Mouse (Mus musculus) neural tube, embryonic 15.5 days (tissue): ENCODE measurements around the gene Taf8. TPM values are rescaled to one million over a fixed set of nuclear protein-coding genes. Genes with fewer than 3 reads are reported as not detected.

Source experiments
- ATAC-seq: fragments of 200-750 bp; cut with Nextera tagmentation; 2 replicates; pipeline ENCODE4 v1.8.0; 2017; ENCODE audit warnings: mild to moderate bottlenecking, moderate TSS enrichment, moderate library complexity; ENCODE audit not compliant: low FRiP score
- H3K27ac ChIP-seq: fragments of 300-500 bp; sonication (generic); replicated peaks from 2 replicates; pipeline ENCODE4 v1.5.1; 2015; ENCODE audit warnings: mild to moderate bottlenecking, inconsistent platforms
- H3K27me3 ChIP-seq: fragments of 300-500 bp; sonication (generic); replicated peaks from 2 replicates; pipeline ENCODE4 v1.6.1; 2015; ENCODE audit warnings: inconsistent platforms
- H3K36me3 ChIP-seq: fragments of 300-500 bp; sonication (generic); 2 replicates; pipeline ENCODE4 v1.6.1; 2015; ENCODE audit warnings: inconsistent platforms
- H3K4me1 ChIP-seq: fragments of 300-500 bp; sonication (generic); 2 replicates; pipeline ENCODE4 v1.6.1; 2015; ENCODE audit warnings: inconsistent platforms
- H3K4me2 ChIP-seq: fragments of 300-500 bp; sonication (generic); 2 replicates; pipeline ENCODE4 v1.6.1; 2015; ENCODE audit warnings: inconsistent platforms, mild to moderate bottlenecking, moderate library complexity
- H3K4me3 ChIP-seq: fragments of 300-500 bp; sonication (generic); replicated peaks from 2 replicates; pipeline ENCODE4 v1.5.1; 2015; ENCODE audit warnings: mild to moderate bottlenecking, inconsistent platforms
- H3K9ac ChIP-seq: fragments of 300-500 bp; sonication (generic); replicated peaks from 2 replicates; pipeline ENCODE4 v1.6.1; 2015; ENCODE audit warnings: mild to moderate bottlenecking, inconsistent platforms
- H3K9me3 ChIP-seq: fragments of 300-500 bp; sonication (generic); replicated peaks from 2 replicates; pipeline ENCODE4 v1.6.1; 2016; ENCODE audit warnings: inconsistent platforms
- whole genome bisulfite sequencing: fragments of 180-500 bp; shearing (Covaris S2); methylation state at CpG from one replicate; pipeline ENCODE4 v1.1.7; 2015; ENCODE audit warnings: mixed read lengths; 5-methylcytosine and 5-hydroxymethylcytosine counted together
- polyA plus RNA-seq: library from polyadenylated mRNA; unstranded; fragments of >200 nt; fragmentation: Nextera tagmentation; extraction: Ambion mirVana; gene quantifications from 2 replicates; pipeline ENCODE4 v1.2.1, GENCODE M21; 2015

Gene Taf8
- polyA plus RNA-seq, 1 experiment from 2014 or later: 19.5 TPM

DNA sequence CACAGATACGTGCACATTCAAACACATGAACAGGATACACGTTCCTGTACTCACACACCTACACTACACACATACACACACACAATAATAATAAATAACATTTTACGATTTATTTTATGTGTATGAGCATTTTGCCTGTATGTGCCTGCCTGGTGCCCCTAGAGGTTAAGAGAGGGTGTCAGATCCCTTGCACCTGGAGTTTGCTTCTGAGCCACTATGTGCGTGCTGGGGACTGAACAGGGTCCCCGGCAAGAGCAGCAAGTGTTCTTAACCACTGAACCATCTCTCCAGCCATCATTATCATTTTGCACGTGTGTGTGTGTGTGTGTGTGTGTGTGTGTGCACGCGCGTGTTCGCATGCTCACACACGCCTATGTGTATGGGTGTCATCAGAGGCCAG, 27.5 kb upstream of the Taf8 start:
- no peak for ATAC-seq
- H3K4me3 ChIP-seq: no peak overlapping the region
- no peaks in the 10 kb centered on the region for H3K27me3 ChIP-seq
- peaks cover 10% of the 10 kb centered on the region; the same call in 1 of the 2 replicates for H3K4me1 ChIP-seq
- H3K4me2 ChIP-seq: no peak overlapping the region
- no peaks in the 10 kb centered on the region for H3K9me3 ChIP-seq
- no peak overlapping the region for H3K9ac ChIP-seq
- no peaks in the 10 kb centered on the region for H3K36me3 ChIP-seq
- H3K27ac ChIP-seq: no peak overlapping the region
- 94% methylated on average over 11 of the region's 11 CpGs for WGBS

DNA sequence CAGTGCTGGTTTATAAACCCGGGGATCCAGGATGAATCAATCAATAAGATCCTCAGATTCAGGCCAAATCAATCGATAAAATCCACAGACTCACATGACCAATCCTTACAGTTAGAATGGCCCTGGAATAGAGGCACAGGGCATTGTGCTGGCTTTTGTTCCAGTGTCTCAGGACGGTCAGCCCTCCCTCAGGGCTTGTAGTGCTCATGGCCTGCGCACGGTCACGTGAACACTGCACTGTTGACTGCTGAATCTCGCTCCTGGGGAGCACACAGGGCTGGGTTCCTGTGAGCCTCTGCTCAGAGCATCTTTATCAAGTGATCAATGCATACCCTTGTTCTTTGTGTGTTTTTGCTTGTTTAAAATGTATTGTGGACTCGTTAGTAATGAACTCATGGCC, 26.8 kb upstream of the Taf8 start:
- peaks cover 10% of the 10 kb centered on the region; the same call in 1 of the 2 replicates for H3K4me1 ChIP-seq
- no peak for ATAC-seq
- 60% methylated on average over 8 of the region's 8 CpGs for WGBS
- no peak overlapping the region for H3K9ac ChIP-seq
- H3K36me3 ChIP-seq: no peaks in the 10 kb centered on the region
- no peak overlapping the region for H3K4me2 ChIP-seq
- H3K27ac ChIP-seq: no peak overlapping the region
- no peaks in the 10 kb centered on the region for H3K9me3 ChIP-seq
- H3K27me3 ChIP-seq: no peaks in the 10 kb centered on the region
- H3K4me3 ChIP-seq: no peak overlapping the region

DNA sequence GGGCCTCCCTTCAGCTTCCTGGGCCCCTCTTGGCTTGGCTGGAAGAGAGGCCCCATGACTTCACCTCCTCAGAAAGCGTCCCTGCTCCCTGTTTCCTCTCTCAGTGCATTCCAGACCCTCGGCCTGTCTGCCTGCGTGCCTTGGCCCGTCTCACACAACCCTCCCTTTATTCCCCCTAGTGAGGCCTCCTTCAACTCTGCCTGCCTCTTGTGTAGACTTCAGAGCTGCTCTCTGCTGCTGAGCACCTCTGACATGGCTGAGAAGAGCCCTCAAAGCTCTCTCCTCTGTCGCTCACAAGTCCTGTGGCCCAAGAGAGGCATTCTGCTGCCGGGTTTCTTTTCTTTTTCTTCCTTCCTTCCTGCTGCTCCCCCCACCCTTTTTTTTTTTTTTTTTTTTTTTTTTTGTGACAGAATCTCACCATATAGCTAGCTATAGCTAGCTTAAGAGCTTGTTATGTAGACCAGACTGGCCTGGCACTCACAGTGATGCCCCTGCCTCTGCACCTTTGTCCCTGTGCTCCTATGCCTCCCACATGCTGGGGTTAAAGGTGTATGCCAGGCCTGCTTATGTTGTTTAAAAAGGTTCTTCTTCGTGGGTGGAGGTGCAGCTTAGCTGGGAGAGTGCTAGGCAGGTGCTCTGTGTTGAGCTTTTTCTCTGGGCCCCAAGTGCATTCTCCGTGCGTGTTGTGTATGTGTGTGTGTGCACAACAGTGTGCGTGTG, 25.6 kb upstream of the Taf8 start:
- no peak for ATAC-seq
- Histone ChIP-seq H3K27me3 (no peaks in the 10 kb centered on the region), H3K27ac (peak overlapping the region; percentile 63), H3K4me3 (no peak overlapping the region), H3K9ac (no peak overlapping the region), H3K4me1 (peaks cover 13% of the 10 kb centered on the region; the same call in 1 of the 2 replicates), H3K4me2 (no peak overlapping the region), H3K36me3 (no peaks in the 10 kb centered on the region), H3K9me3 (no peaks in the 10 kb centered on the region)
- WGBS: 54% methylated on average over 10 of the region's 10 CpGs

DNA sequence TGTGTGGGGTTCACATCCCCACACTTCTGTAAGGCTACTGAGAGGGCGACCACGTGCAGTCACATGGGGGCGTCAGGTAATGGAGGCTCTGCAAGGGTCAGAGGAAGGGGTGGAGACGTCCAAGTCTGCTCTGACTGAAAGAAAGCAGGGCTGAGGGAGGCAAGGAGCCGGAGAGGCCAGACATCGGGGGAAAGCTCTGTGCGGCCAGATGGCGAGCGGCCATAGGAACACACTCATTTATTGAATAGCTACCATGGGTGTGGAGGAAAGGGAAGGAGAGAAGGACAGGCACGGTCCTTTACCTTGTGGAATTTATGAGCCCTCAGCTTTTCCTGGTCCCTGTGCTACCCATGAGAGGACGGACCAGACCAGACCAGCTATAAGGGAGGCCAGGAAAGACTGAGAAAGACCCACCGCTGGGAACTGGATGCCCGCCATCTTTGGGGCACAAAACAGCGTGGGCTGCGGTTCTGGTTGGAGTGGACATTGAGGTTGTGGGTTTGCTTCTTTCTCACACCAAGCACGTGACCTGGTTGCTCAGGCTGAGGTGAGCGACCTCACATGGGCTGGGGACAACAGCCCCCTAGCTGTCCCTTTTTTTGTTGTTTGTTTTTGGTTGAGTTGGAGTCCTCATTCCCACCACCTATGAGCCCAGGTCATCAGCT, 24.9 kb upstream of the Taf8 start:
- WGBS: 80% methylated on average over 17 of the region's 17 CpGs
- Histone ChIP-seq H3K9ac (no peak overlapping the region), H3K4me3 (no peak overlapping the region), H3K27me3 (no peaks in the 10 kb centered on the region), H3K4me2 (no peak overlapping the region), H3K27ac (peak overlapping the region; percentile 63), H3K9me3 (no peaks in the 10 kb centered on the region), H3K36me3 (no peaks in the 10 kb centered on the region), H3K4me1 (peaks cover 17% of the 10 kb centered on the region)
- ATAC-seq: no peak

DNA sequence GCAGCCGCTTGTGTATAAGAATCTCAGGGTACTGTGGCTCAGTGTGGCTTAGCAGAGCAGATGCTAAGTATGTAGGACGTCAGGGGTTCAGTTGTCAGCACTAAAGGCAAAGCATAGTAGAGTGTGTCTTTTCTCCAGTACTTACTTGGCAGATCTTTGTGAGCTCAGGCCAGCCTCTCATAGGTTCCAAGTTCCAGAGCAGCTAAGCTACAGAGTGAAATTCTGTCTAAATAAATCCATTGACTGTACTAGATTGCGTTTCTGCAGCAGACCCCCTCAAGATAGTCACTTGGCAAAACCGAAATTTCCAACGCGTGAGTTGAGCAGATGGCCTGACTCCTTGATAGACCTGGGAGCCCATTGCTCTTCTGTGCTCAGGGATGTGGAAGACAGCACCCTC, 22.9 kb upstream of the Taf8 start:
- Histone ChIP-seq H3K4me2 (no peak overlapping the region), H3K27me3 (no peaks in the 10 kb centered on the region), H3K27ac (no peak overlapping the region), H3K4me3 (no peak overlapping the region), H3K4me1 (peaks cover 24% of the 10 kb centered on the region), H3K9ac (no peak overlapping the region), H3K36me3 (no peaks in the 10 kb centered on the region), H3K9me3 (no peaks in the 10 kb centered on the region)
- no peak for ATAC-seq
- WGBS: 92% methylated on average over 6 of the region's 6 CpGs

DNA sequence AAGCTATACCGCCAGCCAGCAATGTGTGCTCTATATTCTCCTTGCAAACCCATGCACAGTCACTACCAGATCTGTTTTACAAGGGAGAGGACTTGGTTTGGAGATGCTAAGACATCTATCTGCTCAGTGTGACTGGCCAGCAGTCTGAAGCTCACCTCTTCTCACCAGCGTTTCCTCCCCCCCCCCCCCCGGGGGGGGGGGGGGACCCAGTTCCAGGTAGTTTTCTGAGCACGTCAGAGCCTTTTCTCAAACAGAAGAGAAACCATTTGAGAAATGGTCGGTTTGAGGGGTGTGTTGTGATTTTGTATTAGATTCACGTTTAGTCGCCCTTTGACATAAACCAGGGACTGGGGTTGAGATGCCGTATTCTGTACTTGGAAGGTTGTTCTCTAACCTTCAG, 22.0 kb upstream of the Taf8 start:
- Histone ChIP-seq H3K4me1 (peaks cover 24% of the 10 kb centered on the region), H3K9me3 (no peaks in the 10 kb centered on the region), H3K27ac (no peak overlapping the region), H3K36me3 (no peaks in the 10 kb centered on the region), H3K4me3 (no peak overlapping the region), H3K9ac (no peak overlapping the region), H3K27me3 (no peaks in the 10 kb centered on the region), H3K4me2 (no peak overlapping the region)
- 80% methylated on average over 8 of the region's 8 CpGs for WGBS
- no peak for ATAC-seq

DNA sequence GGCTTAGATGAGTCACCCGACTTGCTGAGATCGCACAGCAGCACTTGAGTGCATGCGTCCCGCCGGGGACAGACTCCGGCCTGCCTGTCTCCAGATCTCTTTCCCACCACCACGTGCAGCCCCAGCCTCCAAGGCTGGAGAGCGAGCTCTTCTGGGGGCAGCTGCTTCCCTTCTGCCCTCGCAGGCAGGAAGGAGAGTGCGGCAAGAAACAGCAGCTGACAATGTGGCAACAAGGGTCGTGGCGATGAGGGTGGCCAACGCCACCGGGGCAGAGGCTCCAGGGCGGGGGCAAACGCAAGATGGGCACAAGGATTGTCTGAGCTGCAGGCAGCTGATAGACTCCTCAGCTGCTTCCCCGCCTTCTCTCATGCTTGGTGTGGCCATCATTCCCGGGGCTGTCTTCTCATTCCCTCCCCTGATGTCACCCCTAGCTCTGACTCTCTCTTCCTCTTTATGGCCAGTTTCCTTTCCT, 21.2 kb upstream of the Taf8 start:
- Histone ChIP-seq H3K9me3 (no peaks in the 10 kb centered on the region), H3K4me1 (peaks cover 24% of the 10 kb centered on the region), H3K4me3 (no peak overlapping the region), H3K27ac (no peak overlapping the region), H3K36me3 (no peaks in the 10 kb centered on the region), H3K4me2 (no peak overlapping the region), H3K27me3 (no peaks in the 10 kb centered on the region), H3K9ac (no peak overlapping the region)
- ATAC-seq: no peak
- WGBS: 76% methylated on average over 18 of the region's 18 CpGs

DNA sequence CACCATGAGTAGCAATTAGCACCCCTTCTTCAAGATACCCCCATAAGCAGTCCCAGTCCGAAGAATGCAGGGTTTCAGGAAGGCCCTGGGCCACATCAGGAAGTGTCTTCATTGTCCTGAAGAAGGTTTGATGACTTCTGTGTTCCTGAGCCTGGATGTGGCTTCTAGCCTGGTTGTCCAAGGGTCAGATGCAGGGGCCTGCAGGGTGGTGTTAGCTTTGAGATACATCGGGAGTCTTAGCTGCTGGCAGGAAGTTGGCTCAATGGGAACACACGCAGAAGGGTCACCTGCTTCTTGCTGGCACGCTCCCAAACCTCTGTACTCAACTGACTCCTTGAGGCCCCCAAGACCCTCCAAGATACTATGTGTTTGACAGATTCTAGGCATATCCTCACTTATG, 20.4 kb upstream of the Taf8 start:
- no peak overlapping the region for H3K9ac ChIP-seq
- peak overlapping the region; percentile 77; the same call in 1 of the 2 replicates for H3K27ac ChIP-seq
- WGBS: 75% methylated on average over 4 of the region's 4 CpGs
- H3K4me3 ChIP-seq: no peak overlapping the region
- no peaks in the 10 kb centered on the region for H3K27me3 ChIP-seq
- H3K4me1 ChIP-seq: peaks cover 24% of the 10 kb centered on the region
- H3K4me2 ChIP-seq: no peak overlapping the region
- no peaks in the 10 kb centered on the region for H3K9me3 ChIP-seq
- no peak for ATAC-seq
- H3K36me3 ChIP-seq: no peaks in the 10 kb centered on the region

DNA sequence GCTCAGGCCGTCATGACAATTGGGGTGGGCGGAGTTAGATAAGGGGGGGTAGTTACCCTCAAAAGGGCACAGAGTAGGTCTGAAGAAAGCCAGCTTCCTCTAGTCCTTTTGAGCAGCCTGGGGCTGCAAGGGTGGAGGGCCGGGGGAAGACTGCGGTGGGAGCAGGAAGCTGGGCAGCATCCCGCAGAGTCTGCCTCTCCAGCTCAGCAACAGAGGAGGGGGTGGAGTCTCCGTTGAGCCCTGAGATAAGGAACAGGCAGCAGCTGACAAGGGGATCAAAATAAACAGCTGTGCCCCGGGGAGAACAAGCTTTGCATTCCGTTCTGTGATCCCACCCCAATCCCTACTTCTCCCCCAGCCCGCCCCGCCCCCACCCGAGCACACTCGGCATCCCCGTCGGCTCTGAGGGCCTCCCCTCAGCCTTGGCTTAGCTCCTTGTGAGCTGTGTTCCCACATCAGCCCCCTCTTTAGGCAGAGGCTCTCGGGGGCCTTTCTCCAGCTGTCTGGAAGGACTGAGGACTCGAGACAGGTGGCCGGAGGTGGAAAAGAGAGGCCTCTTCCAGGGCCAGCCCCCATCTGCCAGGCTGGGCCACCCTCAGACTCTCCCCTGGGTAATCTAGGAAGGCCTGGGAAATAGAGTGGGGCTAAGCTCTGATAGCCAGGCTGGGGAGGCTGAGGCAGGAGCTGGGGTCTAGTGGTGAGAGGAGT, 19.6 kb upstream of the Taf8 start:
- H3K4me3 ChIP-seq: no peak overlapping the region; the same call in 1 of the 2 replicates
- H3K9ac ChIP-seq: peak overlapping the region; percentile 36
- ATAC-seq: peak; percentile 84
- H3K4me2 ChIP-seq: peak overlapping the region; percentile 50
- no peaks in the 10 kb centered on the region for H3K9me3 ChIP-seq
- H3K4me1 ChIP-seq: peaks cover 16% of the 10 kb centered on the region
- no peaks in the 10 kb centered on the region for H3K27me3 ChIP-seq
- peak overlapping the region; percentile 77 for H3K27ac ChIP-seq
- 3% methylated on average over 17 of the region's 17 CpGs for WGBS
- H3K36me3 ChIP-seq: no peaks in the 10 kb centered on the region

DNA sequence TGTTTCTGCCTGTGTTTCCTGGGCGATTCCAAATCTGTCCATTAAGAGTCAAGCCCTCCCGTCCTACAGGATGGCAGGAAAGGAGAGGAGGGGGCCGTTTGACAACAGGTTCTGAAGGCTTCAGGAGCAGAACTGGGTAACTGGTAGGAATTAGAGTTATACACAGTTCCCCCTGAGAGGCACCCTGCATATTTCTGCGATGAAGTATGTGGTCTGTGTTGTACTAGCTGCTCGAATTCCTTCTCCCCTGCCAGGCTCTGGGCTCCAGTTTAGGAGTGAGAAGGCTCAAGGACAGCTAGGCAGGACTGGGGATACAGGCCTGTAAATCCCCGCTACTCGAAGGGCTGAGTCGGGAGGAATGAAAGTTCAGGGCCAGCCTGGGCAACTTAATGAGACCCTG, 16.1 kb upstream of the Taf8 start:
- no peaks in the 10 kb centered on the region for H3K27me3 ChIP-seq
- no peaks in the 10 kb centered on the region for H3K9me3 ChIP-seq
- H3K9ac ChIP-seq: no peak overlapping the region
- no peaks in the 10 kb centered on the region for H3K36me3 ChIP-seq
- H3K27ac ChIP-seq: peak overlapping the region; percentile 25
- 46% methylated on average over 8 of the region's 8 CpGs for WGBS
- H3K4me2 ChIP-seq: no peak overlapping the region
- H3K4me1 ChIP-seq: peaks cover 15% of the 10 kb centered on the region
- H3K4me3 ChIP-seq: no peak overlapping the region
- no peak for ATAC-seq

DNA sequence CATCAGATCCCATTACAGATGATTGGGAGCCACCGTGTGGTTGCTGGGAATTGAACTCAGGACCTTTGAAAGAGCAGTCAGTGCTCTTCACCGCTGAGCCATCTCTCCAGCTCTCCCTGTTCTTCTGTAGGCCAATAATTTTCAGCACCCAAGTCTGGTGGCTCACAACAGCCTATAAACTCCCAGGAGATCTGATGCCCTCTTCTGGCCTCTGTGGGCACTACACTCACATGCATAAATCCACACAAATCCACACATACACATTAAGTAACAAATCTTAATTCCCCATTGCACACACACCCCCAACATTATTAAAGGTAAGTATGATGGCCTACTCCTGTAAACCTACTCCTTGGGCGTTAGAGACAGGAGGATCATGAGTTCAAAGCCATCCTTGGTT, 14.1 kb upstream of the Taf8 start:
- H3K4me1 ChIP-seq: peaks cover 8% of the 10 kb centered on the region
- H3K27me3 ChIP-seq: no peaks in the 10 kb centered on the region
- H3K4me3 ChIP-seq: no peak overlapping the region
- H3K36me3 ChIP-seq: no peaks in the 10 kb centered on the region
- 97% methylated on average over 3 of the region's 3 CpGs for WGBS
- no peaks in the 10 kb centered on the region for H3K9me3 ChIP-seq
- ATAC-seq: no peak
- H3K4me2 ChIP-seq: no peak overlapping the region
- H3K9ac ChIP-seq: no peak overlapping the region
- H3K27ac ChIP-seq: no peak overlapping the region
